Mouse (Mus musculus): ENCODE results near the gene Usp32.

Usp32 gene

GRCm38 (mm10) chr11:84948526-84948925 lies 191.4 kb downstream of the Usp32 start:
- no peak for DNase-seq (ENCODE audit: low read depth, low spot score)

GRCm38 (mm10) chr11:84948114-84948513 lies 191.8 kb downstream of the Usp32 start:
- no peak for DNase-seq (ENCODE audit: low read depth, low spot score)

GRCm38 (mm10) chr11:84947206-84947605 lies 192.8 kb downstream of the Usp32 start:
- DNase-seq (ENCODE audit: low read depth, low spot score), result no peak

- DNase-seq (ENCODE audit: low read depth, low spot score), result no peak
Measured at GRCm38 (mm10) chr11:84945841-84946240, 194.1 kb downstream of the Usp32 start.

- no peak for DNase-seq (ENCODE audit: low read depth, low spot score)
Measured at GRCm38 (mm10) chr11:84944639-84945435, 195.1 kb downstream of the Usp32 start.

GRCm38 (mm10) chr11:84943948-84944347 lies 196.0 kb downstream of the Usp32 start:
- DNase-seq (ENCODE audit: low read depth, low spot score), result no peak

GRCm38 (mm10) chr11:84940140-84940539 lies 199.8 kb downstream of the Usp32 start:
- DNase-seq (ENCODE audit: low read depth, low spot score), result no peak

- DNase-seq (ENCODE audit: low read depth, low spot score), result peak; percentile 63
Measured at GRCm38 (mm10) chr11:84939508-84940053, 200.4 kb downstream of the Usp32 start.

Measured in brain, embryonic 18.5 days (tissue).